Mouse (Mus musculus) liver, embryonic 14.5 days (tissue): ENCODE data around the gene Clec2d.

Experiments
- CTCF ChIP-seq: IDR thresholded peaks from 2 replicates; pipeline ENCODE4 v1.5.1; 2016; ENCODE audit warnings: antibody characterized with exemption, low read depth, control low read depth
- EP300 ChIP-seq: IDR thresholded peaks from 2 replicates; pipeline ENCODE4 v1.6.1; 2016; ENCODE audit warnings: antibody characterized with exemption, low read depth

DNA sequence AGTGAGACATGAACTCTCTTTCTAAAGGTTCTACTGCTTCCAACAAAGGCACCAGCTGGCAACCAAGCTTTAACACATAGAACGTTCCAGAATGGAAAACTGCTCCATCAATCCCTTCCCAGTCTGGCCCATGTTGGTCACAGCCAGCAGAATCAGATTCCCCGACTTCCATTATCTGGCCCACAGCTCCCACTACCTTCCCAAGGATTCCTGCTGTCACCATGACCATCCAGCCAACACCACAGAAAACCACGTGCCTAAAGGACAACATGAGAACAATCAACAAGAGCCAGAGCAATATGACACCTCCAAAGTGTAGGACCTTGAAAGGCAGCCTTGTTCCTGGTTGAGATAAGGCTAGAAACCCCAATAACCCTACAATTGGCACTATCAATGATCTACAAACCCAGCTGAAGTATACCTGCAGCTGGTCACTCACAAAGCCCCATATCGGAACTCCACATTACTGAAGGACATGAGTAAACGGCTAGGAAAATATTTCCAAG is 37.8 kb downstream of the Clec2d start:
- TF ChIP-seq CTCF: no peak
- TF ChIP-seq EP300: no peak
